Mouse (Mus musculus) MEL (cell line): ENCODE results near the gene Gm17657. TPM values are rescaled to one million over a fixed set of nuclear protein-coding genes. Genes with fewer than 3 reads are reported as not detected.

Experiments
- DNase-seq: peaks from one replicate; pipeline ENCODE4 v3.0.0; 2011; ENCODE audit warnings: low read depth, low spot score
- H3K27ac ChIP-seq: 2 replicates; pipeline ENCODE4 v1.5.1; 2012; ENCODE audit warnings: low read depth, mild to moderate bottlenecking, control low read depth, low read length, moderate library complexity; ENCODE audit not compliant: control insufficient read depth
- H3K27me3 ChIP-seq, 2 experiments: fragments of 150-350 bp in 1 of 2; sonication (generic) in 1 of 2; 2 replicates each; pipeline ENCODE4 v1.6.1; 2012; ENCODE audit warnings: low read length in 2 of 2, mild to moderate bottlenecking in 2 of 2, improper control_type of control experiment in 1 of 2, moderate library complexity in 1 of 2; ENCODE audit not compliant: insufficient read depth in 2 of 2, control insufficient read depth in 1 of 2
- H3K36me3 ChIP-seq, 2 experiments: 2 replicates each; pipeline ENCODE4 v1.6.1; 2012 to 2014; ENCODE audit warnings: low read length in 2 of 2, improper control_type of control experiment in 1 of 2, inconsistent platforms in 1 of 2, mild to moderate bottlenecking in 1 of 2; ENCODE audit not compliant: insufficient read depth in 2 of 2, control insufficient read depth in 1 of 2
- H3K4me1 ChIP-seq, 2 experiments: fragments of 150-350 bp in 1 of 2; sonication (generic) in 1 of 2; 2 replicates each; pipeline ENCODE4 v1.6.1; 2012; ENCODE audit warnings: low read length in 2 of 2, improper control_type of control experiment in 1 of 2, mild to moderate bottlenecking in 1 of 2; ENCODE audit not compliant: insufficient read depth in 2 of 2, control insufficient read depth in 1 of 2
- H3K4me3 ChIP-seq, 2 experiments: fragments of 150-350 bp in 1 of 2; sonication (generic) in 1 of 2; 2 replicates each; pipeline ENCODE4 v1.5.1; 2012; ENCODE audit warnings: low read depth in 2 of 2, low read length in 2 of 2, mild to moderate bottlenecking in 2 of 2, moderate library complexity in 2 of 2, control low read depth in 1 of 2, improper control_type of control experiment in 1 of 2; ENCODE audit not compliant: control insufficient read depth in 1 of 2, insufficient read depth in 1 of 2
- H3K79me2 ChIP-seq: 2 replicates; pipeline ENCODE4 v1.6.1; 2012; ENCODE audit warnings: mild to moderate bottlenecking, low read length, moderate library complexity; ENCODE audit not compliant: control insufficient read depth, poor library complexity, insufficient read depth
- H3K9ac ChIP-seq: 2 replicates; pipeline ENCODE4 v1.6.1; 2012; ENCODE audit warnings: low read depth, mild to moderate bottlenecking, control low read depth, low read length, moderate library complexity; ENCODE audit not compliant: control insufficient read depth, poor library complexity, severe bottlenecking
- H3K9me3 ChIP-seq: fragments of 150-350 bp; sonication (generic); replicated peaks from 2 replicates; pipeline ENCODE4 v1.6.1; 2012; ENCODE audit warnings: mild to moderate bottlenecking, low read length, improper control_type of control experiment, moderate library complexity; ENCODE audit not compliant: insufficient read depth
- CHD1 ChIP-seq: IDR thresholded peaks from 2 replicates; pipeline ENCODE4 v1.6.1; 2012; ENCODE audit warnings: low read depth, mild to moderate bottlenecking, inconsistent platforms, low read length, improper control_type of control experiment
- CHD2 ChIP-seq: IDR thresholded peaks from 2 replicates; pipeline ENCODE4 v1.6.1; 2011; ENCODE audit warnings: low read length, improper control_type of control experiment
- CTCF ChIP-seq, 3 experiments: IDR thresholded peaks in 2 of 3; conservative IDR thresholded peaks in 1 of 3; 2 replicates each; pipeline ENCODE4 v1.5.1; 2011 to 2012; ENCODE audit warnings: low read length in 3 of 3, low read depth in 2 of 3, mild to moderate bottlenecking in 2 of 3, improper control_type of control experiment in 1 of 3, inconsistent platforms in 1 of 3, mixed read lengths in 1 of 3, moderate library complexity in 1 of 3; ENCODE audit not compliant: control insufficient read depth in 1 of 3, insufficient read depth in 1 of 3, poor library complexity in 1 of 3, severe bottlenecking in 1 of 3
- E2F4 ChIP-seq: IDR thresholded peaks from 2 replicates; pipeline ENCODE4 v1.6.1; 2011; ENCODE audit warnings: low read depth, low read length, improper control_type of control experiment, borderline replicate concordance
- ELF1 ChIP-seq: IDR thresholded peaks from 2 replicates; pipeline ENCODE4 v1.6.1; 2014; ENCODE audit warnings: low read depth, mild to moderate bottlenecking, inconsistent platforms, low read length, improper control_type of control experiment, moderate library complexity
- EP300 ChIP-seq, 2 experiments: IDR thresholded peaks; 2 replicates each; pipeline ENCODE4 v1.6.1; 2011; ENCODE audit warnings: improper control_type of control experiment in 2 of 2, low read length in 2 of 2, low read depth in 1 of 2, mild to moderate bottlenecking in 1 of 2
- ETS1 ChIP-seq: IDR thresholded peaks from 2 replicates; pipeline ENCODE4 v1.6.1; 2012; ENCODE audit warnings: low read depth, mild to moderate bottlenecking, inconsistent platforms, low read length, improper control_type of control experiment, moderate library complexity
- GABPA ChIP-seq: IDR thresholded peaks from 2 replicates; pipeline ENCODE4 v1.6.1; 2012; ENCODE audit warnings: low read depth, mild to moderate bottlenecking, inconsistent platforms, low read length, improper control_type of control experiment, moderate library complexity
- GATA1 ChIP-seq: IDR thresholded peaks from 2 replicates; pipeline ENCODE4 v1.6.1; 2011; ENCODE audit warnings: low read depth, low read length, improper control_type of control experiment
- HCFC1 ChIP-seq: IDR thresholded peaks from 2 replicates; pipeline ENCODE4 v1.6.1; 2012; ENCODE audit warnings: low read depth, mild to moderate bottlenecking, inconsistent platforms, low read length, improper control_type of control experiment, moderate library complexity
- JUND ChIP-seq: IDR thresholded peaks from 2 replicates; pipeline ENCODE4 v1.6.1; 2011; ENCODE audit warnings: low read depth, mild to moderate bottlenecking, improper control_type of control experiment, low read length
- KAT2A ChIP-seq: conservative IDR thresholded peaks from 2 replicates; pipeline ENCODE4 v1.6.1; 2012; ENCODE audit warnings: low read depth, low read length, improper control_type of control experiment, inconsistent platforms
- MAFK ChIP-seq: IDR thresholded peaks from 2 replicates; pipeline ENCODE4 v1.6.1; 2011; ENCODE audit warnings: low read depth, mild to moderate bottlenecking, low read length, improper control_type of control experiment, borderline replicate concordance
- MAX ChIP-seq: IDR thresholded peaks from 2 replicates; pipeline ENCODE4 v1.6.1; 2011; ENCODE audit warnings: low read length, improper control_type of control experiment
- MAZ ChIP-seq: IDR thresholded peaks from 2 replicates; pipeline ENCODE4 v1.6.1; 2012; ENCODE audit warnings: low read depth, mild to moderate bottlenecking, inconsistent platforms, low read length, improper control_type of control experiment
- MEF2A ChIP-seq: IDR thresholded peaks from 2 replicates; pipeline ENCODE4 v1.6.1; 2014; ENCODE audit warnings: low read depth, mild to moderate bottlenecking, inconsistent platforms, low read length, improper control_type of control experiment; ENCODE audit not compliant: poor library complexity, insufficient replicate concordance, severe bottlenecking; ENCODE audit errors: extremely low read depth
- MXI1 ChIP-seq: IDR thresholded peaks from 2 replicates; pipeline ENCODE4 v1.6.1; 2011; ENCODE audit warnings: mild to moderate bottlenecking, low read depth, low read length, improper control_type of control experiment
- MYB ChIP-seq: IDR thresholded peaks from 2 replicates; pipeline ENCODE4 v1.6.1; 2011; ENCODE audit warnings: mild to moderate bottlenecking, low read depth, low read length, improper control_type of control experiment
- MYC ChIP-seq: IDR thresholded peaks from 2 replicates; pipeline ENCODE4 v1.6.1; 2011; ENCODE audit warnings: low read depth, mild to moderate bottlenecking, low read length, improper control_type of control experiment, moderate library complexity
- NELFE ChIP-seq: IDR thresholded peaks from 2 replicates; pipeline ENCODE4 v1.6.1; 2011; ENCODE audit warnings: low read depth, low read length, improper control_type of control experiment
- NRF1 ChIP-seq: IDR thresholded peaks from 2 replicates; pipeline ENCODE4 v1.6.1; 2014; ENCODE audit warnings: low read depth, mild to moderate bottlenecking, inconsistent platforms, low read length, improper control_type of control experiment, moderate library complexity; ENCODE audit not compliant: poor library complexity, insufficient read depth, severe bottlenecking
- POLR2A ChIP-seq, 2 experiments: IDR thresholded peaks; 2 replicates each; pipeline ENCODE4 v1.6.1; 2011 to 2012; ENCODE audit warnings: low read length in 2 of 2, mild to moderate bottlenecking in 2 of 2, control low read depth in 1 of 2, improper control_type of control experiment in 1 of 2, low read depth in 1 of 2, moderate library complexity in 1 of 2; ENCODE audit not compliant: control insufficient read depth in 1 of 2, insufficient read depth in 1 of 2, poor library complexity in 1 of 2
- POLR2AphosphoS2 ChIP-seq: IDR thresholded peaks from 2 replicates; pipeline ENCODE4 v1.6.1; 2011; ENCODE audit warnings: low read length, improper control_type of control experiment
- POLR2AphosphoS5 ChIP-seq: IDR thresholded peaks from 2 replicates; pipeline ENCODE4 v1.6.1; 2012; ENCODE audit warnings: low read depth, borderline replicate concordance, mild to moderate bottlenecking, inconsistent platforms, low read length, moderate library complexity, mixed read lengths
- RAD21 ChIP-seq: IDR thresholded peaks from 2 replicates; pipeline ENCODE4 v1.6.1; 2011; ENCODE audit warnings: mild to moderate bottlenecking, low read depth, low read length, improper control_type of control experiment
- RCOR1 ChIP-seq: IDR thresholded peaks from 2 replicates; pipeline ENCODE4 v1.6.1; 2012; ENCODE audit warnings: low read depth, mild to moderate bottlenecking, inconsistent platforms, low read length, improper control_type of control experiment
- SIN3A ChIP-seq: IDR thresholded peaks from 2 replicates; pipeline ENCODE4 v1.6.1; 2012; ENCODE audit warnings: low read length, improper control_type of control experiment, inconsistent platforms
- SMC3 ChIP-seq: IDR thresholded peaks from 2 replicates; pipeline ENCODE4 v1.6.1; 2011; ENCODE audit warnings: low read depth, low read length, improper control_type of control experiment
- TAL1 ChIP-seq: IDR thresholded peaks from 2 replicates; pipeline ENCODE4 v1.6.1; 2012; ENCODE audit warnings: mild to moderate bottlenecking, inconsistent platforms, low read length, moderate library complexity, mixed read lengths
- TBP ChIP-seq: IDR thresholded peaks from 2 replicates; pipeline ENCODE4 v1.8.0; 2011; ENCODE audit warnings: low read depth, low read length, improper control_type of control experiment
- TCF12 ChIP-seq: IDR thresholded peaks from 2 replicates; pipeline ENCODE4 v1.6.1; 2014; ENCODE audit warnings: low read depth, mild to moderate bottlenecking, inconsistent platforms, low read length, improper control_type of control experiment, moderate library complexity
- UBTF ChIP-seq: IDR thresholded peaks from 2 replicates; pipeline ENCODE4 v1.6.1; 2012; ENCODE audit warnings: low read depth, mild to moderate bottlenecking, inconsistent platforms, low read length, improper control_type of control experiment, moderate library complexity, borderline replicate concordance; ENCODE audit not compliant: insufficient read depth
- USF1 ChIP-seq: IDR thresholded peaks from 2 replicates; pipeline ENCODE4 v1.6.1; 2014; ENCODE audit warnings: low read depth, mild to moderate bottlenecking, inconsistent platforms, low read length, improper control_type of control experiment, moderate library complexity
- USF2 ChIP-seq, 2 experiments: IDR thresholded peaks; 2 replicates each; pipeline ENCODE4 v1.6.1; 2011 to 2012; ENCODE audit warnings: improper control_type of control experiment in 2 of 2, low read length in 2 of 2, borderline replicate concordance in 1 of 2, inconsistent platforms in 1 of 2, low read depth in 1 of 2, mild to moderate bottlenecking in 1 of 2; ENCODE audit not compliant: insufficient read depth in 1 of 2
- ZC3H11A ChIP-seq: IDR thresholded peaks from 2 replicates; pipeline ENCODE4 v1.6.1; 2012; ENCODE audit warnings: low read depth, mild to moderate bottlenecking, inconsistent platforms, low read length, improper control_type of control experiment
- ZKSCAN1 ChIP-seq: IDR thresholded peaks from 2 replicates; pipeline ENCODE4 v1.6.1; 2012; ENCODE audit warnings: low read depth, mild to moderate bottlenecking, inconsistent platforms, low read length, improper control_type of control experiment, moderate library complexity
- ZMIZ1 ChIP-seq: IDR thresholded peaks from 2 replicates; pipeline ENCODE4 v1.6.1; 2012; ENCODE audit warnings: low read depth, mild to moderate bottlenecking, inconsistent platforms, low read length, improper control_type of control experiment, moderate library complexity
- ZNF384 ChIP-seq: IDR thresholded peaks from 2 replicates; pipeline ENCODE4 v1.6.1; 2012; ENCODE audit warnings: low read depth, mild to moderate bottlenecking, inconsistent platforms, low read length, improper control_type of control experiment
- polyA plus RNA-seq, 2 experiments: library from polyadenylated mRNA; stranded (reverse) in 1 of 2; unstranded in 1 of 2; fragments of >175 nt in 1 of 2; fragments of >200 nt in 1 of 2; gene quantifications; 2 replicates each; pipeline versions ENCODE4 v1.2.1 to v1.2.4; 2012; ENCODE audit warnings: low replicate concordance in 2 of 2, low read depth in 1 of 2; ENCODE audit not compliant: insufficient read length in 2 of 2, insufficient read depth in 1 of 2, missing spikeins in 1 of 2
- total RNA-seq: library from RNA; depleted of rRNA; stranded (reverse); fragments of 300-350 nt; gene quantifications from 2 replicates; pipeline ENCODE4 v1.2.3, GENCODE M21; 2012

The Gm17657 gene
- total and polyA plus RNA-seq, 3 experiments = 0.31 to 2.7 TPM; not detected in 1

GRCm38 (mm10) chr17:29514435-29514834, 35.0 kb downstream of the Gm17657 start:
- Histone ChIP-seq H3K36me3 (no peaks in the 10 kb centered on the region), H3K79me2 (no peaks in the 10 kb centered on the region), H3K27me3 (no peaks in the 10 kb centered on the region), H3K9me3 (no peaks in the 10 kb centered on the region), H3K4me3 (peak overlapping the region in 1 of 2 experiments; percentile 8; a peak in 1 of 4 replicates), H3K4me1 (0 out of 4 replicates have a peak, but pooled peaks cover 0 to 2% of the 10 kb centered on the region in 2 experiments), H3K9ac (peak overlapping the region; percentile 49), H3K27ac (no peak overlapping the region)
- DNase-seq = peak; percentile 87
- TF ChIP-seq ZMIZ1 = no peak
- TF ChIP-seq UBTF = no peak
- peak; percentile 69 for TF ChIP-seq SIN3A
- TF ChIP-seq GATA1 = no peak
- no peak for TF ChIP-seq KAT2A
- no peak for TF ChIP-seq NRF1
- no peak for TF ChIP-seq MEF2A
- TF ChIP-seq GABPA = no peak
- TF ChIP-seq CTCF (IDR thresholded peaks at IDR 0.05 in 2 of 3, conservative IDR thresholded peaks at IDR 0.05 in 1 of 3; ENCODE audit: control insufficient read depth in 1 of 3, insufficient read depth in 1 of 3, low read depth in 2 of 3, low read length in 3 of 3, poor library complexity in 1 of 3, severe bottlenecking in 1 of 3) = peak; percentile 89 to 99 (median 94)
- no peak for TF ChIP-seq NELFE
- TF ChIP-seq ZC3H11A = peak; percentile 99
- TF ChIP-seq RAD21 = no peak; the same call in none of the 2 replicates
- TF ChIP-seq ELF1 = no peak
- no peak for TF ChIP-seq ZKSCAN1
- TF ChIP-seq MAX = no peak
- no peak for TF ChIP-seq MAFK
- 0 out of 2 replicates have a peak, but pooled peaks have one; percentile 15 for TF ChIP-seq MYC
- 0 out of 2 replicates have a peak, but pooled peaks have one; percentile 14 for TF ChIP-seq JUND
- TF ChIP-seq HCFC1 = no peak
- TF ChIP-seq USF1 = no peak
- no peak for TF ChIP-seq CHD2
- TF ChIP-seq CHD1 = no peak
- no peak for TF ChIP-seq MAZ
- no peak for TF ChIP-seq E2F4
- TF ChIP-seq ZNF384 = 0 out of 2 replicates have a peak, but pooled peaks have one; percentile 26
- no peak for TF ChIP-seq RCOR1
- TF ChIP-seq POLR2AphosphoS2 = no peak
- TF ChIP-seq POLR2AphosphoS5 = no peak
- no peak for TF ChIP-seq EP300 (IDR thresholded peaks at IDR 0.05; ENCODE audit: low read depth in 1 of 2, low read length in 2 of 2)
- TF ChIP-seq SMC3 = peak; percentile 99
- no peak for TF ChIP-seq ETS1
- no peak for TF ChIP-seq USF2 (IDR thresholded peaks at IDR 0.05; ENCODE audit: borderline replicate concordance in 1 of 2, insufficient read depth in 1 of 2, low read depth in 1 of 2, low read length in 2 of 2)
- TF ChIP-seq MYB = no peak
- no peak for TF ChIP-seq POLR2A (IDR thresholded peaks at IDR 0.05; ENCODE audit: control insufficient read depth in 1 of 2, insufficient read depth in 1 of 2, low read depth in 1 of 2, low read length in 2 of 2, poor library complexity in 1 of 2)
- no peak; the same call in 1 of the 2 replicates for TF ChIP-seq MXI1
- 0 out of 2 replicates have a peak, but pooled peaks have one; percentile 35 for TF ChIP-seq TBP
- TF ChIP-seq TCF12 = no peak
- no peak for TF ChIP-seq TAL1
